Mouse (Mus musculus): ENCODE results near the gene Wdr46. TPM values are rescaled to one million over a fixed set of nuclear protein-coding genes. Genes with fewer than 3 reads are reported as not detected.

Gene Wdr46
- 8.0 TPM for polyA plus RNA-seq (2014; fragmentation: Illumina TruSeq; extraction: RNeasy Lipid Tissue Mini Kit (QIAGEN cat#74804); ENCODE audit: low read depth, low replicate concordance)

DNA sequence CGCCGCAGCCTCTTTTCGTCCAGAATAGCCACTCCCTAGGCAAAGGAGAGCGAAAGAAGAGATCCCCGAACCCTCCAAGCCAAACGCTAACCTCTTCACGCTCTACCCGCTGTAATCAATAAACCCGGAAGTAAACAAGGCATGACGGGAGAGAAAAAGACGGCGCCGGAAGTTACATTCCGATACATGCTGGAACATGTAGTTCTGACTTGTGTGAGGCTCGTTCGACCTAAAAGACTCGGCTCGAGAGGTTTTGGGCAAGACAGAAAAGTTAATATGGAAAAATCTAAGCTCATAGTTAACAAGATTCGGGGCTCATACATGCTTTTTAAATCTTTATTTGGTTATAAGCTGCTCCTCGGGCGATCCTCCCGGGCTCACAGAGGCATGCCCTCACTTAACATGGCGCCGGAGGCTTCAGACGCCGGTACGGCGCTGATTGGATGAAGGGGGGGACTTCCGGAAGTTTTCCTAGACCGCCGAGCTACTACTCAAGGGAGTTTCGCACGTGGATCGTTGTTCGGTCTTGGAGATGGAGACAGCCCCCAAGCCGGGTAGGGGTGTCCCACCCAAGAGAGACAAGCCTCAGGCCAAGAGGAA lies at the start of gene Wdr46, which contains the start of gene Pfdn6:
Wdr46 (plus strand) TSS at position 455 of the 600 bp plus-strand sequence.
Pfdn6 (minus strand) TSS at position 138 of the 600 bp plus-strand sequence.

GRCm38 (mm10) chr17:33904835-33905234 lies 35.6 kb upstream of the Wdr46 start, which contains the start of gene Platr17:
Gene Platr17 (plus strand): TSS chr17:33905135.

GRCm38 (mm10) chr17:33909077-33909868 lies 31.2 kb upstream of the Wdr46 start, which contains the start of gene Daxx:
Gene Daxx (plus strand): TSS chr17:33909414.

GRCm38 (mm10) chr17:33915671-33916250 lies 24.7 kb upstream of the Wdr46 start, which contains the start of the genes Tapbp and Zbtb22:
Gene Tapbp (plus strand): TSS chr17:33915899.
Gene Zbtb22 (plus strand): TSS chr17:33915904.

GRCm38 (mm10) chr17:33929371-33930279 lies 10.8 kb upstream of the Wdr46 start, which contains the start of gene Rgl2:
Gene Rgl2 (plus strand): TSS chr17:33929543.

GRCm38 (mm10) chr17:33951021-33951946 lies 10.8 kb downstream of the Wdr46 start, which contains the start of gene B3galt4:
Gene B3galt4 (minus strand): TSS chr17:33951488.

GRCm38 (mm10) chr17:33955555-33956214 lies 15.2 kb downstream of the Wdr46 start, which contains the start of the genes Vps52 and Rps18:
Gene Vps52 (plus strand): TSS chr17:33955812.
Gene Rps18 (minus strand): TSS chr17:33956001.

Other genes with a start within 250 kb of the Wdr46 start
- gene March2, start 222.0 kb upstream of the Wdr46 start, polyA plus RNA-seq (2014; fragmentation: Illumina TruSeq; extraction: RNeasy Lipid Tissue Mini Kit (QIAGEN cat#74804); ENCODE audit: low read depth, low replicate concordance), result 121 TPM
- gene Rab11b, start 180.1 kb upstream of the Wdr46 start, polyA plus RNA-seq (2014; fragmentation: Illumina TruSeq; extraction: RNeasy Lipid Tissue Mini Kit (QIAGEN cat#74804); ENCODE audit: low read depth, low replicate concordance), result 199 TPM
- 10.0 TPM for gene Angptl4, start 158.8 kb upstream of the Wdr46 start, polyA plus RNA-seq (2014; fragmentation: Illumina TruSeq; extraction: RNeasy Lipid Tissue Mini Kit (QIAGEN cat#74804); ENCODE audit: low read depth, low replicate concordance)
- gene Kank3, start 130.1 kb upstream of the Wdr46 start, polyA plus RNA-seq (2014; fragmentation: Illumina TruSeq; extraction: RNeasy Lipid Tissue Mini Kit (QIAGEN cat#74804); ENCODE audit: low read depth, low replicate concordance), result 106 TPM
- 651 TPM for gene Rps28, start 116.1 kb upstream of the Wdr46 start, polyA plus RNA-seq (2014; fragmentation: Illumina TruSeq; extraction: RNeasy Lipid Tissue Mini Kit (QIAGEN cat#74804); ENCODE audit: low read depth, low replicate concordance)
- gene Ndufa7, start 116.1 kb upstream of the Wdr46 start, polyA plus RNA-seq (2014; fragmentation: Illumina TruSeq; extraction: RNeasy Lipid Tissue Mini Kit (QIAGEN cat#74804); ENCODE audit: low read depth, low replicate concordance), result 757 TPM
- 28.3 TPM for gene Cd320, start 97.6 kb upstream of the Wdr46 start, polyA plus RNA-seq (2014; fragmentation: Illumina TruSeq; extraction: RNeasy Lipid Tissue Mini Kit (QIAGEN cat#74804); ENCODE audit: low read depth, low replicate concordance)
- not detected for gene Gm7029, start 66.8 kb upstream of the Wdr46 start, polyA plus RNA-seq (2014; fragmentation: Illumina TruSeq; extraction: RNeasy Lipid Tissue Mini Kit (QIAGEN cat#74804); ENCODE audit: low read depth, low replicate concordance)
- gene Kifc1, start 50.0 kb upstream of the Wdr46 start, polyA plus RNA-seq (2014; fragmentation: Illumina TruSeq; extraction: RNeasy Lipid Tissue Mini Kit (QIAGEN cat#74804); ENCODE audit: low read depth, low replicate concordance), result 1.3 TPM
- not detected for gene Platr17, start 35.5 kb upstream of the Wdr46 start, polyA plus RNA-seq (2014; fragmentation: Illumina TruSeq; extraction: RNeasy Lipid Tissue Mini Kit (QIAGEN cat#74804); ENCODE audit: low read depth, low replicate concordance)
- gene Daxx, start 31.2 kb upstream of the Wdr46 start, polyA plus RNA-seq (2014; fragmentation: Illumina TruSeq; extraction: RNeasy Lipid Tissue Mini Kit (QIAGEN cat#74804); ENCODE audit: low read depth, low replicate concordance), result 18.3 TPM
- 57.6 TPM for gene Tapbp, start 24.8 kb upstream of the Wdr46 start, polyA plus RNA-seq (2014; fragmentation: Illumina TruSeq; extraction: RNeasy Lipid Tissue Mini Kit (QIAGEN cat#74804); ENCODE audit: low read depth, low replicate concordance)
- 16.8 TPM for gene Zbtb22, start 24.8 kb upstream of the Wdr46 start, polyA plus RNA-seq (2014; fragmentation: Illumina TruSeq; extraction: RNeasy Lipid Tissue Mini Kit (QIAGEN cat#74804); ENCODE audit: low read depth, low replicate concordance)
- gene Rgl2, start 11.1 kb upstream of the Wdr46 start, polyA plus RNA-seq (2014; fragmentation: Illumina TruSeq; extraction: RNeasy Lipid Tissue Mini Kit (QIAGEN cat#74804); ENCODE audit: low read depth, low replicate concordance), result 46.9 TPM
- 93.3 TPM for gene Pfdn6, start 317 bp upstream of the Wdr46 start, polyA plus RNA-seq (2014; fragmentation: Illumina TruSeq; extraction: RNeasy Lipid Tissue Mini Kit (QIAGEN cat#74804); ENCODE audit: low read depth, low replicate concordance)
- gene B3galt4, start 10.8 kb downstream of the Wdr46 start, polyA plus RNA-seq (2014; fragmentation: Illumina TruSeq; extraction: RNeasy Lipid Tissue Mini Kit (QIAGEN cat#74804); ENCODE audit: low read depth, low replicate concordance), result 2.3 TPM
- 36.9 TPM for gene Vps52, start 15.2 kb downstream of the Wdr46 start, polyA plus RNA-seq (2014; fragmentation: Illumina TruSeq; extraction: RNeasy Lipid Tissue Mini Kit (QIAGEN cat#74804); ENCODE audit: low read depth, low replicate concordance)
- 892 TPM for gene Rps18, start 15.3 kb downstream of the Wdr46 start, polyA plus RNA-seq (2014; fragmentation: Illumina TruSeq; extraction: RNeasy Lipid Tissue Mini Kit (QIAGEN cat#74804); ENCODE audit: low read depth, low replicate concordance)
- gene H2-K1, start 59.7 kb downstream of the Wdr46 start, polyA plus RNA-seq (2014; fragmentation: Illumina TruSeq; extraction: RNeasy Lipid Tissue Mini Kit (QIAGEN cat#74804); ENCODE audit: low read depth, low replicate concordance), result 293 TPM
- gene Ring1, start 84.0 kb downstream of the Wdr46 start, polyA plus RNA-seq (2014; fragmentation: Illumina TruSeq; extraction: RNeasy Lipid Tissue Mini Kit (QIAGEN cat#74804); ENCODE audit: low read depth, low replicate concordance), result 25.6 TPM
- gene H2-Ke6, start 87.4 kb downstream of the Wdr46 start, polyA plus RNA-seq (2014; fragmentation: Illumina TruSeq; extraction: RNeasy Lipid Tissue Mini Kit (QIAGEN cat#74804); ENCODE audit: low read depth, low replicate concordance), result 140 TPM
- gene Slc39a7, start 91.0 kb downstream of the Wdr46 start, polyA plus RNA-seq (2014; fragmentation: Illumina TruSeq; extraction: RNeasy Lipid Tissue Mini Kit (QIAGEN cat#74804); ENCODE audit: low read depth, low replicate concordance), result 68.0 TPM
- 42.4 TPM for gene Rxrb, start 91.2 kb downstream of the Wdr46 start, polyA plus RNA-seq (2014; fragmentation: Illumina TruSeq; extraction: RNeasy Lipid Tissue Mini Kit (QIAGEN cat#74804); ENCODE audit: low read depth, low replicate concordance)
- gene Col11a2, start 98.8 kb downstream of the Wdr46 start, polyA plus RNA-seq (2014; fragmentation: Illumina TruSeq; extraction: RNeasy Lipid Tissue Mini Kit (QIAGEN cat#74804); ENCODE audit: low read depth, low replicate concordance), result 1.5 TPM
- gene H2-Oa, start 151.7 kb downstream of the Wdr46 start, polyA plus RNA-seq (2014; fragmentation: Illumina TruSeq; extraction: RNeasy Lipid Tissue Mini Kit (QIAGEN cat#74804); ENCODE audit: low read depth, low replicate concordance), result not detected
- 5.4 TPM for gene H2-DMa, start 178.9 kb downstream of the Wdr46 start, polyA plus RNA-seq (2014; fragmentation: Illumina TruSeq; extraction: RNeasy Lipid Tissue Mini Kit (QIAGEN cat#74804); ENCODE audit: low read depth, low replicate concordance)
- gene Brd2, start 182.0 kb downstream of the Wdr46 start, polyA plus RNA-seq (2014; fragmentation: Illumina TruSeq; extraction: RNeasy Lipid Tissue Mini Kit (QIAGEN cat#74804); ENCODE audit: low read depth, low replicate concordance), result 78.8 TPM
- 0.99 TPM for gene H2-DMb2, start 202.6 kb downstream of the Wdr46 start, polyA plus RNA-seq (2014; fragmentation: Illumina TruSeq; extraction: RNeasy Lipid Tissue Mini Kit (QIAGEN cat#74804); ENCODE audit: low read depth, low replicate concordance)
- gene H2-DMb1, start 212.4 kb downstream of the Wdr46 start, polyA plus RNA-seq (2014; fragmentation: Illumina TruSeq; extraction: RNeasy Lipid Tissue Mini Kit (QIAGEN cat#74804); ENCODE audit: low read depth, low replicate concordance), result 2.1 TPM
- gene Tap1, start 246.9 kb downstream of the Wdr46 start, polyA plus RNA-seq (2014; fragmentation: Illumina TruSeq; extraction: RNeasy Lipid Tissue Mini Kit (QIAGEN cat#74804); ENCODE audit: low read depth, low replicate concordance), result 7.5 TPM
- gene Psmb9, start 247.1 kb downstream of the Wdr46 start, polyA plus RNA-seq (2014; fragmentation: Illumina TruSeq; extraction: RNeasy Lipid Tissue Mini Kit (QIAGEN cat#74804); ENCODE audit: low read depth, low replicate concordance), result 9.3 TPM

All from heart, adult 10 weeks (tissue).